Mouse (Mus musculus) ovary, postnatal 10 days (tissue): ENCODE results near the gene Lrrc38.

Experiments used
- DNase-seq: peaks from one replicate; pipeline ENCODE4 v3.0.0; 2022; ENCODE audit warnings: low spot score

Gene Lrrc38

GRCm38 (mm10) chr4:143350047-143351015, 774 bp downstream of the Lrrc38 start:
- DNase-seq = no peak

- DNase-seq = no peak
Measured at GRCm38 (mm10) chr4:143352301-143352700, 2.7 kb downstream of the Lrrc38 start.

GRCm38 (mm10) chr4:143361520-143361919, 12.0 kb downstream of the Lrrc38 start:
- DNase-seq = no peak

- no peak for DNase-seq
Measured at GRCm38 (mm10) chr4:143366415-143367041, 17.0 kb downstream of the Lrrc38 start.

- no peak for DNase-seq
Measured at GRCm38 (mm10) chr4:143379480-143379879, 29.9 kb downstream of the Lrrc38 start.

- DNase-seq = no peak
Measured at GRCm38 (mm10) chr4:143379931-143380715, 30.6 kb downstream of the Lrrc38 start.

GRCm38 (mm10) chr4:143380716-143381004, 31.1 kb downstream of the Lrrc38 start:
- peak; percentile 3 for DNase-seq

- no peak for DNase-seq
Measured at GRCm38 (mm10) chr4:143382163-143382562, 32.6 kb downstream of the Lrrc38 start.

- DNase-seq = no peak
Measured at GRCm38 (mm10) chr4:143383646-143384045, 34.1 kb downstream of the Lrrc38 start.

- peak; percentile 7 for DNase-seq
Measured at GRCm38 (mm10) chr4:143388955-143389702, 39.6 kb downstream of the Lrrc38 start.

- DNase-seq = no peak
Measured at GRCm38 (mm10) chr4:143394181-143394580, 44.6 kb downstream of the Lrrc38 start, which contains the start of gene Pramel1. Gene Pramel1 (plus strand): TSS chr4:143394428.

GRCm38 (mm10) chr4:143411566-143412218, 62.1 kb downstream of the Lrrc38 start:
- no peak for DNase-seq

- peak; percentile 73 for DNase-seq
Measured at GRCm38 (mm10) chr4:143412219-143413092, 62.9 kb downstream of the Lrrc38 start, which contains the start of gene Pramef8. Gene Pramef8 (plus strand): TSS chr4:143412426.

- DNase-seq = no peak
Measured at GRCm38 (mm10) chr4:143413621-143414020, 64.1 kb downstream of the Lrrc38 start.

GRCm38 (mm10) chr4:143414121-143414520, 64.6 kb downstream of the Lrrc38 start:
- DNase-seq = no peak
